Mouse (Mus musculus) neutrophil, adult 65 days (primary cell): ENCODE data around the gene Tmem132a. TPM values are rescaled to one million over a fixed set of nuclear protein-coding genes. Genes with fewer than 3 reads are reported as not detected.

Experiments used
- total RNA-seq: library from RNA; stranded (reverse); gene quantifications from 2 replicates; pipeline ENCODE4 v1.2.4, GENCODE M21; 2023

Gene Tmem132a
- total RNA-seq = 0.29 and 0.54 TPM in 2 replicates

GRCm38 (mm10) chr19:10869886-10870527, at the start of gene Tmem132a:
TSS of gene Tmem132a (minus strand) at chr19:10869940.

GRCm38 (mm10) chr19:10895016-10895528, 25.3 kb upstream of the Tmem132a start, which contains the start of gene Prpf19:
TSS of gene Prpf19 (plus strand) at chr19:10895231.

GRCm38 (mm10) chr19:10881426-10882154, 11.8 kb upstream of the Tmem132a start, which contains the start of gene Tmem109:
TSS of gene Tmem109 (minus strand) at chr19:10882001.

GRCm38 (mm10) chr19:10839010-10839892, 30.5 kb downstream of the Tmem132a start, which contains the start of gene Slc15a3:
TSS of gene Slc15a3 (plus strand) at chr19:10839727.

GRCm38 (mm10) chr19:10829436-10830175, 40.1 kb downstream of the Tmem132a start, which contains the start of gene Cd6:
TSS of gene Cd6 (minus strand) at chr19:10830058.

Other genes starting within 250 kb of the Tmem132a start
- gene Vwce, start 235.7 kb downstream of the Tmem132a start, total RNA-seq = 0.25 and 1.0 TPM in 2 replicates
- not detected in 2 replicates for gene Pga5, start 191.9 kb downstream of the Tmem132a start, total RNA-seq
- 52.3 and 63.6 TPM in 2 replicates for gene Vps37c, start 181.2 kb downstream of the Tmem132a start, total RNA-seq
- 0.84 and 1.2 TPM in 2 replicates for gene Cd5, start 130.9 kb downstream of the Tmem132a start, total RNA-seq
- gene Cd6, start 39.9 kb downstream of the Tmem132a start, total RNA-seq = 1.7 and 2.6 TPM in 2 replicates
- 218 and 238 TPM in 2 replicates for gene Slc15a3, start 30.2 kb downstream of the Tmem132a start, total RNA-seq
- 19.3 and 21.2 TPM in 2 replicates for gene Tmem109, start 12.1 kb upstream of the Tmem132a start, total RNA-seq
- gene Prpf19, start 25.3 kb upstream of the Tmem132a start, total RNA-seq = 51.2 and 52.9 TPM in 2 replicates
- not detected in 2 replicates for gene Zp1, start 50.7 kb upstream of the Tmem132a start, total RNA-seq
- not detected in 2 replicates for gene Ptgdr2, start 67.2 kb upstream of the Tmem132a start, total RNA-seq
- gene Ccdc86, start 79.3 kb upstream of the Tmem132a start, total RNA-seq = 14.6 and 18.1 TPM in 2 replicates
- not detected in 2 replicates for gene Ms4a10, start 104.7 kb upstream of the Tmem132a start, total RNA-seq
- gene Ms4a15, start 123.3 kb upstream of the Tmem132a start, total RNA-seq = not detected in 2 replicates
- gene Ms4a18, start 148.1 kb upstream of the Tmem132a start, total RNA-seq = not detected in 2 replicates
- 20.2 and 28.3 TPM in 2 replicates for gene Ms4a8a, start 211.2 kb upstream of the Tmem132a start, total RNA-seq